Mouse (Mus musculus) kidney, adult 2 months (tissue): ENCODE measurements around the gene Pcgf2. TPM values are rescaled to one million over a fixed set of nuclear protein-coding genes. Genes with fewer than 3 reads are reported as not detected.
A peak's percentile ranks its signal among the peaks of the same experiment; 100 is the strongest.
"Not testable (repeated sequence)": the region's sequence is repeated elsewhere in the genome, so short reads cannot be mapped to it uniquely, and the experiment has no call there.

Experiments
- DNase-seq: peaks from one replicate; pipeline ENCODE4 v3.0.0; 2021
- H3K27ac ChIP-seq: fragments of 200-500 bp; 2 replicates; pipeline ENCODE4 v1.5.1; 2012; ENCODE audit warnings: low read depth, low read length, control low read depth, inconsistent platforms; ENCODE audit not compliant: insufficient read depth
- H3K27me3 ChIP-seq: fragments of 200-500 bp; replicated peaks from 2 replicates; pipeline ENCODE4 v1.6.1; 2012; ENCODE audit warnings: mild to moderate bottlenecking, moderate library complexity, low read length, inconsistent platforms; ENCODE audit not compliant: control insufficient read depth, insufficient read depth
- H3K36me3 ChIP-seq: fragments of 200-500 bp; 2 replicates; pipeline ENCODE4 v1.6.1; 2012; ENCODE audit warnings: mild to moderate bottlenecking, moderate library complexity, low read length, inconsistent platforms; ENCODE audit not compliant: control insufficient read depth, insufficient read depth
- H3K4me1 ChIP-seq: fragments of 200-500 bp; 2 replicates; pipeline ENCODE4 v1.6.1; 2011; ENCODE audit warnings: low read length; ENCODE audit not compliant: control insufficient read depth, insufficient read depth
- H3K4me3 ChIP-seq: fragments of 200-500 bp; 2 replicates; pipeline ENCODE4 v1.5.1; 2011; ENCODE audit warnings: mild to moderate bottlenecking, low read depth, low read length, control low read depth; ENCODE audit not compliant: insufficient read depth
- CTCF ChIP-seq: fragments of 200-500 bp; conservative IDR thresholded peaks from 2 replicates; pipeline ENCODE4 v1.5.1; 2011; ENCODE audit warnings: low read depth, mild to moderate bottlenecking, control low read depth, low read length, moderate library complexity, mixed read lengths; ENCODE audit not compliant: insufficient read depth, insufficient read length
- POLR2A ChIP-seq: fragments of 200-500 bp; IDR thresholded peaks from one replicate; pipeline ENCODE4 v1.6.1; 2011; ENCODE audit warnings: low read depth, low read length, control low read depth
- WGBS: fragments of 180-500 bp; shearing (Covaris S2); methylation state at CpG from one replicate; pipeline ENCODE4 v1.1.7; 2018; 5-methylcytosine and 5-hydroxymethylcytosine counted together
- polyA plus RNA-seq: library from polyadenylated mRNA; depleted of rRNA; stranded (reverse); fragments of >200 nt; gene quantifications from 2 replicates; pipeline ENCODE4 v1.2.3, GENCODE M21; 2012

Gene Pcgf2
- polyA plus RNA-seq, 1 experiment, result 53.9 TPM

GRCm38 (mm10) chr11:97661648-97662133, 38.6 kb downstream of the Pcgf2 start:
- Histone ChIP-seq H3K27me3 (no peaks in the 10 kb centered on the region), H3K4me3 (peak overlapping the region; percentile 47), H3K4me1 (peaks cover 17% of the 10 kb centered on the region), H3K27ac (peak overlapping the region; percentile 93), H3K36me3 (no peaks in the 10 kb centered on the region)
- DNase-seq, result peak; percentile 92
- under 1% methylated on average over 20 of the region's 20 CpGs for WGBS
- no peak for TF ChIP-seq POLR2A
- TF ChIP-seq CTCF, result no peak

GRCm38 (mm10) chr11:97660734-97661647, 39.3 kb downstream of the Pcgf2 start:
- no peak for TF ChIP-seq CTCF
- H3K36me3 ChIP-seq, result no peaks in the 10 kb centered on the region
- H3K4me3 ChIP-seq, result peak overlapping the region; percentile 92
- peak overlapping the region; percentile 93 for H3K27ac ChIP-seq
- 9% methylated on average over 27 of the region's 27 CpGs for WGBS
- peak; percentile 21 for DNase-seq
- peaks cover 17% of the 10 kb centered on the region for H3K4me1 ChIP-seq
- no peaks in the 10 kb centered on the region for H3K27me3 ChIP-seq

GRCm38 (mm10) chr11:97659990-97660714, 40.1 kb downstream of the Pcgf2 start:
- DNase-seq, result peak; percentile 83
- H3K4me1 ChIP-seq, result peaks cover 17% of the 10 kb centered on the region
- TF ChIP-seq CTCF, result no peak
- TF ChIP-seq POLR2A, result peak; percentile 71
- no peaks in the 10 kb centered on the region for H3K27me3 ChIP-seq
- WGBS, result under 1% methylated on average over 78 of the region's 78 CpGs
- H3K36me3 ChIP-seq, result no peaks in the 10 kb centered on the region
- peak overlapping the region; percentile 93 for H3K27ac ChIP-seq
- H3K4me3 ChIP-seq, result peak overlapping the region; percentile 92

GRCm38 (mm10) chr11:97659267-97659989, 40.9 kb downstream of the Pcgf2 start:
- no peaks in the 10 kb centered on the region for H3K36me3 ChIP-seq
- peak; percentile 40 for DNase-seq
- 4% methylated on average over 13 of the region's 13 CpGs for WGBS

GRCm38 (mm10) chr11:97658751-97659266, 41.5 kb downstream of the Pcgf2 start:
- Histone ChIP-seq H3K4me1 (peaks cover 13% of the 10 kb centered on the region), H3K27me3 (no peaks in the 10 kb centered on the region), H3K4me3 (peak overlapping the region; percentile 9), H3K36me3 (no peaks in the 10 kb centered on the region), H3K27ac (no peak overlapping the region)
- no peak for TF ChIP-seq POLR2A
- WGBS, result 51% methylated on average over 11 of the region's 11 CpGs
- DNase-seq, result peak; percentile 47

More at GRCm38 (mm10) chr11:97659267-97659989, 40.9 kb downstream of the Pcgf2 start:
- H3K27ac ChIP-seq, result peak overlapping the region; percentile 93
- H3K4me1 ChIP-seq, result peaks cover 13% of the 10 kb centered on the region
- H3K4me3 ChIP-seq, result peak overlapping the region; percentile 92
- H3K27me3 ChIP-seq, result no peaks in the 10 kb centered on the region
- TF ChIP-seq POLR2A (no peak), CTCF (no peak)

GRCm38 (mm10) chr11:97657967-97658366, 42.3 kb downstream of the Pcgf2 start:
- not testable (repeated sequence) for H3K36me3 ChIP-seq, DNase-seq, H3K27me3 ChIP-seq, H3K27ac ChIP-seq, H3K4me3 ChIP-seq
- H3K4me1 ChIP-seq, result peaks cover 13% of the 10 kb centered on the region
- 86% methylated on average over 6 of the region's 6 CpGs for WGBS
